Mouse (Mus musculus) limb, embryonic 14.5 days (tissue): ENCODE results near the gene Rnf39. TPM values are rescaled to one million over a fixed set of nuclear protein-coding genes. Genes with fewer than 3 reads are reported as not detected.

ENCODE experiments used
- ATAC-seq: fragments of 200-750 bp; cut with Nextera tagmentation; 2 replicates; pipeline ENCODE4 v1.8.0; 2017; ENCODE audit warnings: low read depth, moderate number of reproducible peaks, moderate TSS enrichment; ENCODE audit not compliant: low FRiP score
- DNase-seq: peaks from one replicate; pipeline ENCODE4 v3.0.0-alpha.2; 2015; ENCODE audit warnings: low spot score
- H3K27ac ChIP-seq: fragments of 300-500 bp; sonication (generic); replicated peaks from 2 replicates; pipeline ENCODE4 v1.5.1; 2014; ENCODE audit warnings: low read depth, mild to moderate bottlenecking, low read length, moderate library complexity, mixed read lengths
- H3K27me3 ChIP-seq: fragments of 300-500 bp; sonication (generic); 2 replicates; pipeline ENCODE4 v1.6.1; 2014; ENCODE audit warnings: low read length, mixed read lengths; ENCODE audit not compliant: control insufficient read depth, insufficient read depth
- H3K36me3 ChIP-seq: fragments of 300-500 bp; sonication (generic); 2 replicates; pipeline ENCODE4 v1.6.1; 2014; ENCODE audit warnings: mild to moderate bottlenecking, low read length, moderate library complexity, mixed read lengths; ENCODE audit not compliant: control insufficient read depth, insufficient read depth
- H3K4me1 ChIP-seq: fragments of 300-500 bp; sonication (generic); 2 replicates; pipeline ENCODE4 v1.6.1; 2014; ENCODE audit warnings: antibody characterized with exemption, low read length, mixed read lengths; ENCODE audit not compliant: control insufficient read depth, insufficient read depth
- H3K4me2 ChIP-seq: fragments of 300-500 bp; sonication (generic); replicated peaks from 2 replicates; pipeline ENCODE4 v1.6.1; 2014; ENCODE audit warnings: low read depth, mild to moderate bottlenecking, low read length, moderate library complexity; ENCODE audit not compliant: severe bottlenecking
- H3K4me3 ChIP-seq: fragments of 300-500 bp; sonication (generic); replicated peaks from 2 replicates; pipeline ENCODE4 v1.5.1; 2014; ENCODE audit warnings: low read length
- H3K9ac ChIP-seq: fragments of 300-500 bp; sonication (generic); 2 replicates; pipeline ENCODE4 v1.6.1; 2014; ENCODE audit warnings: mild to moderate bottlenecking, low read depth, low read length, moderate library complexity; ENCODE audit not compliant: severe bottlenecking
- H3K9me3 ChIP-seq: fragments of 300-500 bp; sonication (generic); 2 replicates; pipeline ENCODE4 v1.6.1; 2016; ENCODE audit warnings: low read length; ENCODE audit not compliant: control insufficient read depth
- POLR2A ChIP-seq: fragments of 200-500 bp; IDR thresholded peaks from 2 replicates; pipeline ENCODE4 v1.8.0; 2012; ENCODE audit warnings: inconsistent platforms, mild to moderate bottlenecking, moderate library complexity, borderline replicate concordance; ENCODE audit not compliant: insufficient read depth, insufficient read length; ENCODE audit errors: extremely low read depth
- WGBS: fragments of 180-500 bp; shearing (Covaris S2); extraction: QIAGEN DNeasy Blood & Tissue Kit; methylation state at CpG from one replicate; pipeline ENCODE4 v1.1.7; 2014; 5-methylcytosine and 5-hydroxymethylcytosine counted together
- polyA plus RNA-seq, 2 experiments: library from polyadenylated mRNA; depleted of rRNA in 1 of 2; stranded (reverse) in 1 of 2; unstranded in 1 of 2; fragments of >200 nt; fragmentation: Nextera tagmentation in 1 of 2; extraction: Ambion mirVana in 1 of 2; gene quantifications; 2 replicates each; pipeline versions ENCODE4 v1.2.1 to v1.2.3; 2012 to 2014

Rnf39 gene
- polyA plus RNA-seq, 2 experiments = 2.8 to 3.2 TPM

- 97% methylated on average over 2 of the region's 2 CpGs for WGBS
- ATAC-seq = no peak
- no peak for TF ChIP-seq POLR2A
- Histone ChIP-seq H3K9me3 (no peaks in the 10 kb centered on the region), H3K4me1 (no peaks in the 10 kb centered on the region), H3K9ac (no peak overlapping the region), H3K4me2 (no peak overlapping the region), H3K27ac (no peak overlapping the region), H3K4me3 (no peak overlapping the region), H3K27me3 (0 out of 2 replicates have a peak, but pooled peaks cover under 1% of the 10 kb centered on the region), H3K36me3 (no peaks in the 10 kb centered on the region)
- DNase-seq = no peak
These were observed 51.8 kb downstream of the Rnf39 start for GRCm38 (mm10) chr17:36994528-36994927.

DNA sequence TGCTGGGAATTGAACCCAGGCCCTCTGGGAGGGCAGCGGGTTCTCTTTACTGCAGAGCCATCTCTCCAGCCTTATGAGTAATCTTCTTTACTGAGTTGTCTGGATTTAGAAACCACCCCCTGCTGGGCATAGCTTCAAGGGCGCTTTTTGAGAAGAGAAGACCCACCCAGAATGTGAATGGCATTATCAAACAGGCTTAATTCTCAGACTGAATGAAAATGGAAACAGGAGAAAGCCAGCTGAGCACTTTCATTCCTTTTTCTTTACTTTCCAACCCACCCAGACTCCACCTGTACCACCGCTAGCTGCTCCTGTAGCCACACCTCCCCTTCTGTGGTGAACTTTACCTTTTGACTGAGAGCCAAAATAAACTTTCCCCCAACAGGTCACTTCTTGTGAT lies 52.7 kb downstream of the Rnf39 start:
- H3K4me3 ChIP-seq = no peak overlapping the region
- no peaks in the 10 kb centered on the region for H3K9me3 ChIP-seq
- no peak overlapping the region for H3K9ac ChIP-seq
- no peak for DNase-seq
- ATAC-seq = no peak
- WGBS = 68% methylated on average over 3 of the region's 3 CpGs
- no peaks in the 10 kb centered on the region for H3K27me3 ChIP-seq
- TF ChIP-seq POLR2A = no peak
- no peaks in the 10 kb centered on the region for H3K4me1 ChIP-seq
- H3K27ac ChIP-seq = no peak overlapping the region
- H3K36me3 ChIP-seq = no peaks in the 10 kb centered on the region
- H3K4me2 ChIP-seq = no peak overlapping the region

DNA sequence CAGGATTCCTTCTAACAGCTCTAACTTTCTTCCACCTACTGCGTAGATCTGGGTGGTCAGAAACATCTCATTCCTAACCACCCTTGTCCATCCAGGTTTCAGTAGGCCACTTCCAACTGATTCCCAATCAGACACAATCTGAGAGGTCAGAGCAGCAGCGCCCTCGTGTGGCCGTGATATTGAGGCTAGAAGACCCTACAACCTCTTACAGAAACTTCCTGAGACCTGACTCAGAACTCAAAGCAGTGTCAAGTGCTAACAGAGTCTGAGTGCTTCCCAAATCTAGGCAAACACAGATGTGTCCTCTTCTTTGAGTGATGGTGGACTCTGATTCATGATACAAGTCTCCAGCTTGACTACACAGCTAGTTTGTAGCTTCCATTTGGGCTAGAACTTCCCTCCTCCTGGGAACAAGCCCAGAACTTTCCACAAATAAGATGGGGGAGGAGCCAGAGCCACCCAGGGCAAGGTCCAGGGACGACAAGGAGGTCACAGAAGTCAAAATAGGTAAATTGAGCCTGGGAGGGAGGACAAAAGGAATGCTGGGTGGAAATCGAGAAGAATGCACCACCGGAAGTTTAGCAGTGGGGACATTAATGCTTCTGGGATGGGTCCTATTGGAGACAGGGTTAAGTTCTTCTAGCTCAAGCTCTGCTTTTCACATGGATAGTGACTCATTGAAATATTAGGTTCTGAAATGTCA lies 54.5 kb downstream of the Rnf39 start:
- H3K4me1 ChIP-seq = no peaks in the 10 kb centered on the region
- H3K27me3 ChIP-seq = no peaks in the 10 kb centered on the region
- ATAC-seq = peak; percentile 37; the same call in 1 of the 2 replicates
- H3K27ac ChIP-seq = no peak overlapping the region
- peak; percentile 90 for DNase-seq
- no peak overlapping the region for H3K4me2 ChIP-seq
- no peaks in the 10 kb centered on the region for H3K36me3 ChIP-seq
- no peak for TF ChIP-seq POLR2A
- H3K9ac ChIP-seq = no peak overlapping the region
- no peaks in the 10 kb centered on the region for H3K9me3 ChIP-seq
- 26% methylated on average over 7 of the region's 7 CpGs for WGBS
- no peak overlapping the region for H3K4me3 ChIP-seq

Other genes starting within 250 kb of the Rnf39 start
- not detected in 2 replicates for gene H2-M10.5, start 170.0 kb upstream of the Rnf39 start, polyA plus RNA-seq (2012; rRNA removed)
- gene H2-M10.5, start 170.0 kb upstream of the Rnf39 start, polyA plus RNA-seq (2014; fragmentation: Nextera tagmentation; extraction: Ambion mirVana) = not detected in 2 replicates
- gene H2-M10.6, start 130.7 kb upstream of the Rnf39 start, polyA plus RNA-seq (2012; rRNA removed) = not detected in 2 replicates
- not detected in 2 replicates for gene H2-M10.6, start 130.7 kb upstream of the Rnf39 start, polyA plus RNA-seq (2014; fragmentation: Nextera tagmentation; extraction: Ambion mirVana)
- gene Trim26, start 105.8 kb upstream of the Rnf39 start, polyA plus RNA-seq (2012; rRNA removed) = 41.0 and 43.5 TPM in 2 replicates
- 33.9 and 38.1 TPM in 2 replicates for gene Trim26, start 105.8 kb upstream of the Rnf39 start, polyA plus RNA-seq (2014; fragmentation: Nextera tagmentation; extraction: Ambion mirVana)
- gene Trim15, start 75.7 kb upstream of the Rnf39 start, polyA plus RNA-seq (2012; rRNA removed) = not detected in 2 replicates
- 0.18 and 0.21 TPM in 2 replicates for gene Trim15, start 75.7 kb upstream of the Rnf39 start, polyA plus RNA-seq (2014; fragmentation: Nextera tagmentation; extraction: Ambion mirVana)
- gene Trim10, start 73.3 kb upstream of the Rnf39 start, polyA plus RNA-seq (2012; rRNA removed) = 0.67 and 0.91 TPM in 2 replicates
- gene Trim10, start 73.3 kb upstream of the Rnf39 start, polyA plus RNA-seq (2014; fragmentation: Nextera tagmentation; extraction: Ambion mirVana) = 2.7 and 3.1 TPM in 2 replicates
- 0.08 TPM in 1 of 2 replicates, not detected in the other for gene Trim40, start 52.8 kb upstream of the Rnf39 start, polyA plus RNA-seq (2012; rRNA removed)
- not detected in 2 replicates for gene Trim40, start 52.8 kb upstream of the Rnf39 start, polyA plus RNA-seq (2014; fragmentation: Nextera tagmentation; extraction: Ambion mirVana)
- not detected in 2 replicates for gene Trim31, start 44.8 kb upstream of the Rnf39 start, polyA plus RNA-seq (2012; rRNA removed)
- gene Trim31, start 44.8 kb upstream of the Rnf39 start, polyA plus RNA-seq (2014; fragmentation: Nextera tagmentation; extraction: Ambion mirVana) = not detected in 2 replicates
- gene Ppp1r11, start 8.8 kb downstream of the Rnf39 start, polyA plus RNA-seq (2012; rRNA removed) = 81.5 and 116 TPM in 2 replicates
- 125 and 128 TPM in 2 replicates for gene Ppp1r11, start 8.8 kb downstream of the Rnf39 start, polyA plus RNA-seq (2014; fragmentation: Nextera tagmentation; extraction: Ambion mirVana)
- 73.7 and 81.6 TPM in 2 replicates for gene Znrd1, start 15.6 kb downstream of the Rnf39 start, polyA plus RNA-seq (2012; rRNA removed)
- 103 and 108 TPM in 2 replicates for gene Znrd1, start 15.6 kb downstream of the Rnf39 start, polyA plus RNA-seq (2014; fragmentation: Nextera tagmentation; extraction: Ambion mirVana)
- 1.8 and 5.9 TPM in 2 replicates for gene Znrd1as, start 15.7 kb downstream of the Rnf39 start, polyA plus RNA-seq (2012; rRNA removed)
- gene Znrd1as, start 15.7 kb downstream of the Rnf39 start, polyA plus RNA-seq (2014; fragmentation: Nextera tagmentation; extraction: Ambion mirVana) = 5.8 and 5.9 TPM in 2 replicates
- 0.53 and 0.58 TPM in 2 replicates for gene 2410137M14Rik, start 38.3 kb downstream of the Rnf39 start, polyA plus RNA-seq (2012; rRNA removed)
- gene 2410137M14Rik, start 38.3 kb downstream of the Rnf39 start, polyA plus RNA-seq (2014; fragmentation: Nextera tagmentation; extraction: Ambion mirVana) = not detected in 2 replicates
- 6.3 and 7.4 TPM in 2 replicates for gene H2-M5, start 46.6 kb downstream of the Rnf39 start, polyA plus RNA-seq (2012; rRNA removed)
- 0.29 and 0.61 TPM in 2 replicates for gene H2-M5, start 46.6 kb downstream of the Rnf39 start, polyA plus RNA-seq (2014; fragmentation: Nextera tagmentation; extraction: Ambion mirVana)
- 140 and 149 TPM in 2 replicates for gene Zfp57, start 58.2 kb downstream of the Rnf39 start, polyA plus RNA-seq (2012; rRNA removed)
- gene Zfp57, start 58.2 kb downstream of the Rnf39 start, polyA plus RNA-seq (2014; fragmentation: Nextera tagmentation; extraction: Ambion mirVana) = 85.9 and 86.1 TPM in 2 replicates
- gene Mog, start 80.5 kb downstream of the Rnf39 start, polyA plus RNA-seq (2012; rRNA removed) = not detected in 2 replicates
- gene Mog, start 80.5 kb downstream of the Rnf39 start, polyA plus RNA-seq (2014; fragmentation: Nextera tagmentation; extraction: Ambion mirVana) = 0.35 TPM in 1 of 2 replicates, not detected in the other
- 111 and 139 TPM in 2 replicates for gene Gabbr1, start 103.0 kb downstream of the Rnf39 start, polyA plus RNA-seq (2012; rRNA removed)
- gene Gabbr1, start 103.0 kb downstream of the Rnf39 start, polyA plus RNA-seq (2014; fragmentation: Nextera tagmentation; extraction: Ambion mirVana) = 8.4 and 11.1 TPM in 2 replicates
- gene Olfr90, start 145.6 kb downstream of the Rnf39 start, polyA plus RNA-seq (2012; rRNA removed) = not detected in 2 replicates
- gene Olfr90, start 145.6 kb downstream of the Rnf39 start, polyA plus RNA-seq (2014; fragmentation: Nextera tagmentation; extraction: Ambion mirVana) = not detected in 2 replicates
- gene Olfr91, start 155.4 kb downstream of the Rnf39 start, polyA plus RNA-seq (2012; rRNA removed) = not detected in 2 replicates
- 0.07 TPM in 1 of 2 replicates, not detected in the other for gene Olfr91, start 155.4 kb downstream of the Rnf39 start, polyA plus RNA-seq (2014; fragmentation: Nextera tagmentation; extraction: Ambion mirVana)
- not detected in 2 replicates for gene Olfr92, start 177.2 kb downstream of the Rnf39 start, polyA plus RNA-seq (2012; rRNA removed)
- not detected in 2 replicates for gene Olfr92, start 177.2 kb downstream of the Rnf39 start, polyA plus RNA-seq (2014; fragmentation: Nextera tagmentation; extraction: Ambion mirVana)
- not detected in 2 replicates for gene Olfr93, start 218.6 kb downstream of the Rnf39 start, polyA plus RNA-seq (2012; rRNA removed)
- not detected in 2 replicates for gene Olfr93, start 218.6 kb downstream of the Rnf39 start, polyA plus RNA-seq (2014; fragmentation: Nextera tagmentation; extraction: Ambion mirVana)